Mouse (Mus musculus) myocyte (in vitro differentiated cells): ENCODE data around the gene Tmco5.

Experiments used
- MAX ChIP-seq: IDR thresholded peaks from one replicate; pipeline ENCODE4 v1.6.1; 2011; ENCODE audit warnings: low read depth, mild to moderate bottlenecking, control low read depth
- POLR2A ChIP-seq: IDR thresholded peaks from one replicate; pipeline ENCODE4 v1.6.1; 2011; ENCODE audit warnings: low read depth, mild to moderate bottlenecking, control low read depth, moderate library complexity; ENCODE audit not compliant: insufficient read length
- REST ChIP-seq: IDR thresholded peaks from one replicate; pipeline ENCODE4 v1.6.1; 2011; ENCODE audit warnings: mild to moderate bottlenecking, control low read depth, moderate library complexity; ENCODE audit not compliant: insufficient read depth, insufficient read length
- SRF ChIP-seq: IDR thresholded peaks from one replicate; pipeline ENCODE4 v1.6.1; 2011; ENCODE audit warnings: low read depth; ENCODE audit not compliant: control insufficient read depth, insufficient read length
- TCF12 ChIP-seq: IDR thresholded peaks from one replicate; pipeline ENCODE4 v1.6.1; 2011; ENCODE audit warnings: mild to moderate bottlenecking, control low read depth; ENCODE audit not compliant: poor library complexity, insufficient read depth, severe bottlenecking
- USF1 ChIP-seq: IDR thresholded peaks from one replicate; pipeline ENCODE4 v1.6.1; 2011; ENCODE audit warnings: low read depth, mild to moderate bottlenecking, control low read depth, moderate library complexity

- TF ChIP-seq REST (no peak), POLR2A (no peak), TCF12 (no peak), MAX (no peak), SRF (no peak), USF1 (no peak)
Measured at GRCm38 (mm10) chr2:116912334-116913070, 34.0 kb downstream of the Tmco5 start.
